Mouse (Mus musculus) neural tube, embryonic 10.5 days (tissue): ENCODE data around the gene Nfib.

Experiments used
- DNase-seq: peaks from one replicate; pipeline ENCODE4 v3.0.0-alpha.2; 2017; ENCODE audit warnings: low spot score; ENCODE audit errors: extremely low spot score

The Nfib gene

GRCm38 (mm10) chr4:82368091-82368775 lies 337.3 kb downstream of the Nfib start:
- DNase-seq: no peak

- DNase-seq: no peak
Observed at GRCm38 (mm10) chr4:82364696-82365385, 340.7 kb downstream of the Nfib start.

- no peak for DNase-seq
Observed at GRCm38 (mm10) chr4:82363951-82364350, 341.6 kb downstream of the Nfib start.

DNA sequence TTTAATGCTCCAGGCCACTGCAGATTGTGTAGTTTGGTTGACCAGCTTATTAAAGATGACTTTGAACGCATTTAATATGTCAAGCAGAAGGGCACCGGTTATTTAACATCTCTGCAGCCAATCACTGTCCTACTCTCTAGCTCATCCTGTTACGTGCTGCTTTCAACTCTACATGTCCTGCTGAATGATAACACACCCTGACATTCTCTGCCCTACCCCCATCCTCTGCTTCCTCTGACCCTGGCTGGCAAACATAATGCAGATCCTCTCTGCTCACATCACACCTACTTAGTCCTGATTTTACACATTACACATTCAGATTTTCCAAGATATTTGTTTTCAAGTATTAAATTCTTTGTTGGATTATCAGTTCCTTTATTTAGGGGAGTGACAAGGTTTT lies 343.3 kb downstream of the Nfib start:
- no peak for DNase-seq

GRCm38 (mm10) chr4:82360081-82360511 lies 345.5 kb downstream of the Nfib start:
- no peak for DNase-seq

GRCm38 (mm10) chr4:82359110-82359509 lies 346.4 kb downstream of the Nfib start:
- no peak for DNase-seq

- DNase-seq: no peak
Observed at GRCm38 (mm10) chr4:82349006-82349405, 356.5 kb downstream of the Nfib start.

DNA sequence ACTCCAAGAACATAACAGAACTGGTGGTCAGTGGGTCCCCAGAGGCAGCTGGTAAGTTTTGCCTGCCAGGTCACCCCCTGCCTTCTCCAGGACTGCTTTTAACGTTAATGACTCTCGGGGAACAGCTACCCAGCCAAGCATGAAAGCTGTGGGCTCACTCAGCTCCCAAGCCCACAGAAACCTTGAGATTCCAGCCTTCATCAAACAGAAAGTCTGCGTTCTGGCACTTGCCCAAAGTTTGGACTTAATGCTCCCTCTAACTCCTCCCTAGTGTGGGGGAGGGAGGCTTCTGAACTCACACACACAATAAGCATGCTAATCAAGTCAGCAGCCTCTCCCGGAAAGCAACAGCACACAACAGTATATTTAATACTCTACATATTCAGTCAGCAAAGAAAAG lies 360.8 kb downstream of the Nfib start:
- no peak for DNase-seq

- DNase-seq: no peak
Observed at GRCm38 (mm10) chr4:82344224-82344623, 361.3 kb downstream of the Nfib start.

GRCm38 (mm10) chr4:82338930-82339329 lies 366.6 kb downstream of the Nfib start:
- DNase-seq: no peak

DNA sequence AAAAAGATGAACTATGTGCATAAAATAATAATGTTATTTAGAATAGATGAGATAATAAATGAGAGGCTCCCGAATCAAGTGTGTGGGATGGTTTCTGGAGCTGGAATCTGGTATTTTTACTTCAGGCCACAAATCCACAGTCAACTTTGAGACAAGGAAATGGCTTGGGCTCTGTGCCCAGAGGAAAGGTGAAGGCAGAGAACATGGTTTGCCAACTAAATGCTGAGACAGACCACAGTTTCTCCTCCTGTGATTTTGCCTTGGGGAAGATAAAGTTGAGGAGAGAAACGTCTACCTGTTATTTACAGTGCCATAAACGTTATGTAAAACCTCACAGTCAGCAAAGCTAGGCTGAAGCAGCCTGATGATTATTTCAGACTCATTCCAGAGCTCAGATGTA lies 367.1 kb downstream of the Nfib start:
- DNase-seq: no peak

DNA sequence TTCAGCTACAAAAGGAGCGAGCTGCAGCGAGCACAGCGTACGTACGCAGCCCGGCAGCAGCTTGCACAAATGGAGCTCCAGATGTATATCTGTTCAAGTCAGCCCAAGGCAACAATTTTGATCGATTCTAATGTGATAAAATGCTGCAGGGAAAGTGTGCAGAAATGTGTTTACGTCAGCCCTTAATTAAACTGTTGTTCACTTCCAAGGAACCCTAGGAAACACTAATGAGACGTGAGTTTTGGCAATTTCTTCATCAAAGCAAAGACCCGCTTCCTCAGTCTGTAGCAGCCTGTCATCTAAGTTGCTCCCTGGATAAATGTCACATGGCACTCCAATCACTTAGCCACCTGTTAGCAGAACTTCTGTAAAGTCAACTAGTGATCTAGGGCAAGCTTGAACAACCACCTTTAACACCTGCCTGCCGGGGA lies 368.6 kb downstream of the Nfib start:
- DNase-seq: no peak

GRCm38 (mm10) chr4:82335266-82335865 lies 370.2 kb downstream of the Nfib start:
- DNase-seq: no peak

GRCm38 (mm10) chr4:82333413-82333812 lies 372.1 kb downstream of the Nfib start:
- no peak for DNase-seq

- DNase-seq: no peak
Observed at GRCm38 (mm10) chr4:82330095-82330494, 375.5 kb downstream of the Nfib start.

DNA sequence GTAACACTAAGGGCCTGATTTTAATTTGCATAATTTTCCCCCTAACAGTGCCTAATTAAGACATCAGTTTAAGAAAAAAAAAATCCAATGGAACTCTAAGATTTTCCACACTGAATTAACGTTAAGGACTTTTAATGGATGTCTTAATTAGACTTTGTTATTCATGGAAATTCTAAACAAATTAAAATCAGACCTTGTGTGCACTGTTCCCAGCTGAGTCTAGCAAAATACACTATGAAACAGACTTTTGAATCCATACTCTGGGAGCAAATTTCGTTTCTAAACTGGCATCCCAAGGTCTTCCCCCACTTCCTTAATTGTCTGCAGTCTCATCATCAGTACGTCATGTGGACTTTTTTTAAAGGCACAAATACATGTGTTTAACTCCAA lies 379.4 kb downstream of the Nfib start:
- no peak for DNase-seq

GRCm38 (mm10) chr4:82325409-82326139 lies 380.0 kb downstream of the Nfib start:
- DNase-seq: no peak

DNA sequence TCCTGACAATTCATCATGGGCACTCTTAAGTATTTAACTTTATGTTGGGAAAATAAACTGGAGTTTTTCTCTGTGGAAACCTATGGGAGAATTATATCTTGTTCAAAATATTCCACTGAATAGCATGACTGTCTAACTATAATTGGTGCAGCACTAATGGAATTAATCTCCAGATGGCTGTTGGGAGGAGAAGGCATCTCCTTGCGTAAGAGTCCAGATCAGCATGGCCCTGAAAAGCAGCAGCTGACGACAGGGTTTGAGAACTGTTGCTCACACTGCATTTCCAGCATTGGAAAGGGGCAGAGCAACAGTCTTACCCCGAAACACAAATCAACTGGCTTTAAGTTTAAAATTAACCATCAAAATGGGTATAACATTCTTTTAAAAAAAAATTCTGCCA lies 380.6 kb downstream of the Nfib start:
- DNase-seq: no peak

GRCm38 (mm10) chr4:82321008-82321407 lies 384.5 kb downstream of the Nfib start:
- no peak for DNase-seq

- no peak for DNase-seq
Observed at GRCm38 (mm10) chr4:82319388-82319787, 386.2 kb downstream of the Nfib start.

- DNase-seq: no peak
Observed at GRCm38 (mm10) chr4:82316168-82316567, 389.4 kb downstream of the Nfib start.

- no peak for DNase-seq
Observed at GRCm38 (mm10) chr4:82315710-82316109, 389.8 kb downstream of the Nfib start.
